Comparison of ENCODE assay signal across 8 mouse cellular contexts in genomic region chr10:91172329-91173100, GRCm38 (mm10). TPM values are rescaled to one million over a fixed set of nuclear protein-coding genes. Genes with fewer than 3 reads are reported as not detected.
DNase-seq lines count a peak whose midpoint lies in the region; ATAC-seq and TF ChIP-seq lines count a peak whose summit lies in the region.

No protein-coding gene starts in this region.

- ATAC-seq in liver, embryonic 11.5 days (replicated peaks; ENCODE audit: low FRiP score), result no peak
- no peak for ATAC-seq in embryonic facial prominence, embryonic 15.5 days (ENCODE audit: insufficient number of reproducible peaks, low FRiP score, low TSS enrichment, low read depth)
- no peak for ATAC-seq in intestine, postnatal 0 days
- ATAC-seq in neural tube, embryonic 15.5 days (ENCODE audit: low FRiP score), result no peak

- WGBS in liver, embryonic 11.5 days, result 73% methylated on average over 14 of the region's 14 CpGs
- 67% methylated on average over 14 of the region's 14 CpGs for WGBS in embryonic facial prominence, embryonic 15.5 days
- 83% methylated on average over 14 of the region's 14 CpGs for WGBS in intestine, postnatal 0 days
- WGBS in neural tube, embryonic 15.5 days, result 81% methylated on average over 14 of the region's 14 CpGs

- peaks cover 15% of the 10 kb centered on the region for H3K4me1 ChIP-seq in liver, embryonic 11.5 days (replicated peaks; ENCODE audit: control insufficient read depth, insufficient read depth, low read length)
- peaks cover 20% of the 10 kb centered on the region for H3K4me1 ChIP-seq in embryonic facial prominence, embryonic 15.5 days
- H3K4me1 ChIP-seq in intestine, postnatal 0 days (replicated peaks; ENCODE audit: control insufficient read depth, insufficient read depth, low read length), result no peaks in the 10 kb centered on the region
- peaks cover 26% of the 10 kb centered on the region for H3K4me1 ChIP-seq in neural tube, embryonic 15.5 days

- peak overlapping the region; percentile 89 for H3K4me3 ChIP-seq in liver, embryonic 11.5 days (ENCODE audit: low read depth, low read length)
- H3K4me3 ChIP-seq in embryonic facial prominence, embryonic 15.5 days (replicated peaks), result peak overlapping the region; percentile 72
- H3K4me3 ChIP-seq in intestine, postnatal 0 days (ENCODE audit: low read depth, low read length), result peak overlapping the region; percentile 82
- H3K4me3 ChIP-seq in neural tube, embryonic 15.5 days (replicated peaks), result peak overlapping the region; percentile 96

- H3K4me2 ChIP-seq in liver, embryonic 11.5 days, result peak overlapping the region; percentile 92
- peak overlapping the region; percentile 53 for H3K4me2 ChIP-seq in embryonic facial prominence, embryonic 15.5 days (replicated peaks)
- H3K4me2 ChIP-seq in intestine, postnatal 0 days (replicated peaks; ENCODE audit: low read depth), result peak overlapping the region; percentile 80
- H3K4me2 ChIP-seq in neural tube, embryonic 15.5 days, result peak overlapping the region; percentile 65

- no peaks in the 10 kb centered on the region for H3K27me3 ChIP-seq in liver, embryonic 11.5 days (replicated peaks; ENCODE audit: control insufficient read depth, insufficient read depth, low read length)
- no peaks in the 10 kb centered on the region for H3K27me3 ChIP-seq in embryonic facial prominence, embryonic 15.5 days
- H3K27me3 ChIP-seq in intestine, postnatal 0 days (replicated peaks; ENCODE audit: control insufficient read depth, insufficient read depth, low read length), result no peaks in the 10 kb centered on the region
- H3K27me3 ChIP-seq in neural tube, embryonic 15.5 days (replicated peaks), result no peaks in the 10 kb centered on the region

- peak overlapping the region; percentile 100 for H3K27ac ChIP-seq in liver, embryonic 11.5 days (ENCODE audit: low read depth, low read length)
- H3K27ac ChIP-seq in embryonic facial prominence, embryonic 15.5 days (replicated peaks), result peak overlapping the region; percentile 99
- H3K27ac ChIP-seq in intestine, postnatal 0 days (ENCODE audit: low read depth, low read length), result peak overlapping the region; percentile 97; the same call in 1 of the 2 replicates
- peak overlapping the region; percentile 99 for H3K27ac ChIP-seq in neural tube, embryonic 15.5 days (replicated peaks)

- H3K9ac ChIP-seq in liver, embryonic 11.5 days (ENCODE audit: low read depth, low read length), result peak overlapping the region; percentile 95
- H3K9ac ChIP-seq in embryonic facial prominence, embryonic 15.5 days, result peak overlapping the region; percentile 75
- H3K9ac ChIP-seq in intestine, postnatal 0 days (ENCODE audit: low read depth, low read length), result peak overlapping the region; percentile 95; the same call in 1 of the 2 replicates
- H3K9ac ChIP-seq in neural tube, embryonic 15.5 days (replicated peaks), result peak overlapping the region; percentile 98

- H3K9me3 ChIP-seq in liver, embryonic 11.5 days (ENCODE audit: control insufficient read depth, low read length), result no peaks in the 10 kb centered on the region
- H3K9me3 ChIP-seq in embryonic facial prominence, embryonic 15.5 days (replicated peaks), result no peaks in the 10 kb centered on the region
- no peaks in the 10 kb centered on the region for H3K9me3 ChIP-seq in intestine, postnatal 0 days (ENCODE audit: control insufficient read depth)
- no peaks in the 10 kb centered on the region for H3K9me3 ChIP-seq in neural tube, embryonic 15.5 days (replicated peaks)

- DNase-seq in liver, embryonic 11.5 days (ENCODE audit: low spot score), result no peak
- DNase-seq in liver, result no peak
- no peak for DNase-seq in urinary bladder, postnatal 14 days (ENCODE audit: low spot score)
- no peak for DNase-seq in layer of hippocampus, adult 11-12 months (ENCODE audit: low spot score)
- no peak for DNase-seq in frontal cortex, postnatal 10 days (ENCODE audit: low spot score in 2 of 2)

- no peak for TF ChIP-seq CTCF in intestine, postnatal 0 days (IDR thresholded peaks at IDR 0.05; ENCODE audit: low read depth)

- 0 out of 2 replicates have a peak, but pooled peaks cover 9% of the 10 kb centered on the region for H3K36me3 ChIP-seq in liver, embryonic 11.5 days (ENCODE audit: control insufficient read depth, insufficient read depth, low read length)
- H3K36me3 ChIP-seq in embryonic facial prominence, embryonic 15.5 days, result no peaks in the 10 kb centered on the region
- H3K36me3 ChIP-seq in intestine, postnatal 0 days (ENCODE audit: control insufficient read depth, insufficient read depth), result no peaks in the 10 kb centered on the region
- H3K36me3 ChIP-seq in neural tube, embryonic 15.5 days, result no peaks in the 10 kb centered on the region

RNA-seq across cellular contexts. Expression of gene Tmpo, which starts 8.6 kb away (rescaled TPM):
- polyA plus RNA-seq in liver, embryonic 11.5 days (2014; fragmentation: Nextera tagmentation; extraction: Ambion mirVana), result 207 and 219 TPM in 2 replicates
- 198 and 203 TPM in 2 replicates for polyA plus RNA-seq in embryonic facial prominence, embryonic 15.5 days (2015; fragmentation: Nextera tagmentation; extraction: Ambion mirVana)
- polyA plus RNA-seq in intestine, postnatal 0 days (2015; fragmentation: Nextera tagmentation; extraction: Ambion mirVana), result 57.7 and 59.7 TPM in 2 replicates
- 80.0 and 105 TPM in 2 replicates for polyA plus RNA-seq in neural tube, embryonic 15.5 days (2015; fragmentation: Nextera tagmentation; extraction: Ambion mirVana)

RNA-seq across cellular contexts. Expression of gene Slc25a3, which starts 48.7 kb away (rescaled TPM):
- 481 and 504 TPM in 2 replicates for polyA plus RNA-seq in liver, embryonic 11.5 days (2014; fragmentation: Nextera tagmentation; extraction: Ambion mirVana)
- 417 and 423 TPM in 2 replicates for polyA plus RNA-seq in embryonic facial prominence, embryonic 15.5 days (2015; fragmentation: Nextera tagmentation; extraction: Ambion mirVana)
- 1,127 and 1,178 TPM in 2 replicates for polyA plus RNA-seq in intestine, postnatal 0 days (2015; fragmentation: Nextera tagmentation; extraction: Ambion mirVana)
- 595 and 628 TPM in 2 replicates for polyA plus RNA-seq in neural tube, embryonic 15.5 days (2015; fragmentation: Nextera tagmentation; extraction: Ambion mirVana)
